Mouse (Mus musculus): ENCODE results near the gene Gba2. TPM values are rescaled to one million over a fixed set of nuclear protein-coding genes. Genes with fewer than 3 reads are reported as not detected.
"Not testable (repeated sequence)": the region's sequence is repeated elsewhere in the genome, so short reads cannot be mapped to it uniquely, and the experiment has no call there.

The Gba2 gene
- polyA plus RNA-seq (2015; fragmentation: Nextera tagmentation; extraction: Ambion mirVana) = 26.9 and 27.0 TPM in 2 replicates

GRCm38 (mm10) chr4:43578376-43579204 is at the start of gene Gba2, which contains the start of gene Rgp1:
Gene Gba2 (minus strand): TSS chr4:43578873.
Gene Rgp1 (plus strand): TSS chr4:43578715.
- Histone ChIP-seq H3K9me3 (no peaks in the 10 kb centered on the region), H3K27ac (peak within 1 kb of the TSS; percentile 81), H3K4me3 (peak within 1 kb of the TSS; percentile 87), H3K36me3 (peaks cover 51% of the 10 kb centered on the region), H3K27me3 (no peaks in the 10 kb centered on the region), H3K4me2 (replicated peaks) (peak within 1 kb of the TSS; percentile 96), H3K4me1 (peaks cover 48% of the 10 kb centered on the region), H3K9ac (peak within 1 kb of the TSS; percentile 90)
- peak; percentile 89 for ATAC-seq (ENCODE audit: low FRiP score, low read depth)
- WGBS = under 1% methylated on average over 76 of the region's 76 CpGs

DNA sequence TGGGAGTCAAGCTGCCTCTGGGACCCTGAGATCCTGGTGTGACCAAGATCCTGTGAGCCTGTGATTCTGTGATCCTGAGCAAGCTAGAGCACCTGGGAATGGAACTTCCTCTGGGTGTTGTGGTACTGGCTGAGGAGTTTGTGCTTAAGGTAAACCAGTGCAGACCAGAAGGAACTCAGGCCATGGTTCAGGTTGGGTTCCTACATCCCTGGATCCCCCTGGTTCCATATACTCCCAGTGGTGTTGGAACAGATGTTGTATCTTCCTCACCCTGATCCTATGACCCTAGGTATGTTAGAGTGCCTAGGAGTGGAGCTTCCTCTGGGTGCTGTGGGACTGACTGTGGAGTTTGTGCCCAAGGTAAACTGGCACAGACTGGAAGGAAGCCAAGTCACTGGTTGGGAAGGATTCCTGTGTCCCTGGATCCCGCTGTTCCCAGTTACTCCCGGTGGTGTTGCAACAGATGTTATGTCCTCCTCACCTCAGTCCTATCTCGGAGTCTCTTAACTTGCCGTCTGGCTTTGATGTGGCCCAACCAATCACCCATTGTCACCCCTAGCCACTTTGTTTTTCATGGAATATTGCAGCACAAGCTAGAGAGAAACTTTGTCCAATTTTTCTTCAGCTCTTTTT is 41.6 kb upstream of the Gba2 start:
- no peaks in the 10 kb centered on the region for H3K36me3 ChIP-seq
- no peak overlapping the region for H3K9ac ChIP-seq
- ATAC-seq (ENCODE audit: low FRiP score, low read depth) = no peak
- peaks cover 5% of the 10 kb centered on the region for H3K9me3 ChIP-seq
- H3K27me3 ChIP-seq = no peaks in the 10 kb centered on the region
- H3K4me2 ChIP-seq (replicated peaks) = no peak overlapping the region
- no peak overlapping the region for H3K4me3 ChIP-seq
- WGBS = 72% methylated on average over 4 of the region's 4 CpGs
- no peak overlapping the region for H3K27ac ChIP-seq
- H3K4me1 ChIP-seq = no peaks in the 10 kb centered on the region

DNA sequence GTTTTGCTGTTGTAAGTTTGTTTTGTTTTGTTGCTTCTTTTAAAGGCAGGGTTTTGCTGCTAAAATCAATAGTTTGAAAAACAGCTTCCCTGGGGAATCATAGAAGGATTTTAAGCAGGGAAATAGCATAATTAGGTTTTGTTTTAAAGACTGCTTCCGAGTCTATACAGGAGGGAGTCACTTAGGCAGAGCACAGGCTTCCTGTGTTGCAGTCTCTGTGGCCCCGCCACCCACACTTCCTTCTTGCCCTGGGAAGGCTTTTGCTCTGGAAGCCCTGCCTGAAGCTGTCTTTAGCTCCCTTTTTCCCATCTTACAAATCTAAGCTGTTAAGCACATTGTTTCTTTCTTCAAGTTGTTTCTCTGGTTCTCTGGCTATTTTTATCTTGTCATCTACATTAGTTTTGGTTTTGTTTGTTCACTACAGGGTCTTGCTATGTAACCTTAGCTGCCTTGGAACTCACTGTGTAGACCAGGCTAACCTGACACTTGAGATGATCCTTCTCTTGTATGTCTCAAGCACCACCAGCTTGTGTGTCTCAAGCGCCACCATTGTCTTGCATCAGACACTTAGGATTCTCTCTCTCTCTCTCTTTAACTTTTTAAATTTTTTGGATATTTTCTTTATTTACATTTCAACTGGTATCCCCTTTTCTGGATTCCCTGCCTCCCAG is 34.5 kb upstream of the Gba2 start:
- Histone ChIP-seq H3K27me3 (no peaks in the 10 kb centered on the region), H3K4me2 (replicated peaks) (no peak overlapping the region), H3K4me3 (no peak overlapping the region), H3K9ac (no peak overlapping the region), H3K27ac (no peak overlapping the region), H3K36me3 (no peaks in the 10 kb centered on the region), H3K4me1 (no peaks in the 10 kb centered on the region), H3K9me3 (no peaks in the 10 kb centered on the region)
- no peak for ATAC-seq (ENCODE audit: low FRiP score, low read depth)
- 62% methylated on average over 3 of the region's 3 CpGs for WGBS

DNA sequence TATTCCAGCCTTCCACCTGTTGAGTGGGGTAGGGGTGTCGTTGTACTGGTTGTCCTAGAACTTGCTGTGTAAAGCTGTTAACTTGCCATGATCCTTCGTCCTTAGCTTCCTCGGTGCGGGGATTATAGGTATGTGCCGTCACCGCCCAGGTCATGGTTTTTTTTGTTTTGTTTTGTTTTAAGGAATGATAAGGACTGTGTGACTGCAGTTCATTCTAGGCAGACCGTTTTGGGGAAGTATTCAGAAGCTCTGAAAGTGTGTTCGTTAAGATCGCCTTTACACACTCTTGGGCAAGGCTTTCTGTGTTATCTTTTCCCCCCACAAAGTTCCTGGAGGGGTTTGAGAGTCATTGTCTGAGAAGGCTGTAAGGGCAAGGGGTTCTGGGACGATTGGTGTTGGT is 33.9 kb upstream of the Gba2 start:
- no peak for ATAC-seq (ENCODE audit: low FRiP score, low read depth)

GRCm38 (mm10) chr4:43604751-43605685 is 26.3 kb upstream of the Gba2 start:
- Histone ChIP-seq H3K4me3 (no peak overlapping the region), H3K4me2 (replicated peaks) (no peak overlapping the region), H3K36me3 (no peaks in the 10 kb centered on the region), H3K27me3 (no peaks in the 10 kb centered on the region), H3K27ac (no peak overlapping the region), H3K9ac (no peak overlapping the region), H3K4me1 (no peaks in the 10 kb centered on the region), H3K9me3 (no peaks in the 10 kb centered on the region)
- no peak for ATAC-seq (ENCODE audit: low FRiP score, low read depth)
- WGBS = 78% methylated on average over 9 of the region's 9 CpGs

More for the DNA sequence above, 33.9 kb upstream of the Gba2 start:
- Histone ChIP-seq H3K4me2 (replicated peaks) (no peak overlapping the region), H3K4me3 (no peak overlapping the region), H3K9me3 (no peaks in the 10 kb centered on the region), H3K27me3 (no peaks in the 10 kb centered on the region), H3K27ac (no peak overlapping the region), H3K4me1 (no peaks in the 10 kb centered on the region), H3K9ac (no peak overlapping the region), H3K36me3 (no peaks in the 10 kb centered on the region)
- 72% methylated on average over 10 of the region's 10 CpGs for WGBS

- 59% methylated on average over 3 of the region's 3 CpGs for WGBS
- H3K27me3 ChIP-seq = no peaks in the 10 kb centered on the region
- no peaks in the 10 kb centered on the region for H3K4me1 ChIP-seq
- no peak overlapping the region for H3K9ac ChIP-seq
- no peak overlapping the region for H3K4me2 ChIP-seq (replicated peaks)
- no peak overlapping the region for H3K27ac ChIP-seq
- H3K4me3 ChIP-seq = no peak overlapping the region
- no peaks in the 10 kb centered on the region for H3K36me3 ChIP-seq
- H3K9me3 ChIP-seq = no peaks in the 10 kb centered on the region
- no peak for ATAC-seq (ENCODE audit: low FRiP score, low read depth)
These were observed 25.4 kb upstream of the Gba2 start for GRCm38 (mm10) chr4:43604099-43604498.

DNA sequence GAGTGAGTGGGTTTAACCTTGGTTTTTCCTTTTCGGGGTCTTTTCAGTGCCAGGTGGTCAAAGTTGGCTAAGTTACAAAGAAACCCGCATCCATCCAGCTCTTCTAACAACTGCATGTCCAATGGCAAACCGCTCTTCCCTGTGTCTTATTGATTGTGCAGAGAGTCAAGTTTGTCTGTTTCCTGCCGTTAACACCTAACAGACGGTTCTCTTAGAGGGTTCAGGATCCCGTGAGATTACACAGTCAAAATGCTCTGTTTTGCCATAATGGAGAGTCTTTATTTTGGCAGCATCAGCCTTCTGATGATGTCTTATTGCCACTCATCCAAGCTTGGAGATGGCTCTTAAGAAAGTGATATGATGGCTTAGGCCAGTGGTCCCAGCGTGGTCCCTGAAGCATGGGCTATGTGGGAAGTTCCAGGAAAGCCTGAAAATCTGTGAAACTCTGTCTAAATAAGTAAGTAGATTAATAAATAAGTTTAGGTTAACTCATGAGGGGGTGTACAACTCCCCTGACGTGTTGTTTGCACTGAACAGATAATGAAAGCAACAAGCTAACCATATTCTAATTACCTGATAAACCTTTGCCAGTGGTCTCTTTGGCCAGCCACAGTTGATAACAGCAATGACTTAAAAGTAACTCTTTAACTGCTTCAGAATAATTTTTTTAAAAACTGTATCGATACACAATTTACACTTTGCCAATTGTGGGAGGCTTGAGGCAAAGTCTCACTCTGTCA is 21.7 kb upstream of the Gba2 start:
- no peaks in the 10 kb centered on the region for H3K27me3 ChIP-seq
- H3K9me3 ChIP-seq = no peaks in the 10 kb centered on the region
- ATAC-seq (ENCODE audit: low FRiP score, low read depth) = no peak
- H3K4me2 ChIP-seq (replicated peaks) = no peak overlapping the region
- no peak overlapping the region for H3K4me3 ChIP-seq
- H3K36me3 ChIP-seq = no peaks in the 10 kb centered on the region
- H3K9ac ChIP-seq = no peak overlapping the region
- 78% methylated on average over 9 of the region's 9 CpGs for WGBS
- no peak overlapping the region for H3K27ac ChIP-seq
- no peaks in the 10 kb centered on the region for H3K4me1 ChIP-seq

- Histone ChIP-seq H3K4me3 (no peak overlapping the region), H3K36me3 (no peaks in the 10 kb centered on the region), H3K4me2 (replicated peaks) (no peak overlapping the region), H3K9ac (no peak overlapping the region), H3K9me3 (no peaks in the 10 kb centered on the region), H3K27ac (no peak overlapping the region), H3K27me3 (no peaks in the 10 kb centered on the region), H3K4me1 (no peaks in the 10 kb centered on the region)
- no peak for ATAC-seq (ENCODE audit: low FRiP score, low read depth)
- WGBS = 78% methylated on average over 7 of the region's 7 CpGs
These were observed 20.1 kb upstream of the Gba2 start for GRCm38 (mm10) chr4:43598650-43599380.

- Histone ChIP-seq H3K9ac (no peak overlapping the region), H3K36me3 (no peaks in the 10 kb centered on the region), H3K9me3 (no peaks in the 10 kb centered on the region), H3K4me1 (peaks cover 4% of the 10 kb centered on the region; the same call in 1 of the 2 replicates), H3K4me2 (replicated peaks) (no peak overlapping the region), H3K4me3 (no peak overlapping the region), H3K27me3 (no peaks in the 10 kb centered on the region), H3K27ac (no peak overlapping the region)
- no peak for ATAC-seq (ENCODE audit: low FRiP score, low read depth)
- WGBS = 83% methylated on average over 4 of the region's 4 CpGs
These were observed 19.5 kb upstream of the Gba2 start for GRCm38 (mm10) chr4:43598200-43598599.

DNA sequence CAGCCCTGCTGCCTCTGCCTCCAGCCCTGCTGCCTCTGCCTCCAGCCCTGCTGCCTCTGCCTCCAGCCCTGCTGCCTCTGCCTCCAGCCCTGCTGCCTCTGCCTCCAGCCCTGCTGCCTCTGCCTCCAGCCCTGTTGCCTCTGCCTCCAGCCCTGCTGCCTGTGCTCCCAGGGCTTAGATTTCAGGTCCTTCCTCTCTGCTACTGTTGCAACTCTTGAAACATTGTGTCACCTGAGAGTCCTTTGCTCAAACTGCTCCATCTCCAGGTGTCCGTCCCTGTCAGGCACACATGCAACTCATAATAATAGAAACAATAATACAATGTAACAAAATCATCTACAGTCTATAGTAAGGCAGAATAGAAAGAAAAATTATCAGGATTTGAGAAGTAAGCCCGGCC is 17.9 kb upstream of the Gba2 start:
- not testable (repeated sequence) for H3K9me3 ChIP-seq; H3K4me1 ChIP-seq; H3K4me2 ChIP-seq (replicated peaks); H3K9ac ChIP-seq; ATAC-seq (ENCODE audit: low FRiP score, low read depth); H3K27ac ChIP-seq; H3K4me3 ChIP-seq; H3K36me3 ChIP-seq; H3K27me3 ChIP-seq
- 72% methylated on average over 2 of the region's 2 CpGs for WGBS

Data from limb, embryonic 13.5 days (tissue).